ENCODE assay signal across 8 mouse cellular contexts in the genomic region with DNA sequence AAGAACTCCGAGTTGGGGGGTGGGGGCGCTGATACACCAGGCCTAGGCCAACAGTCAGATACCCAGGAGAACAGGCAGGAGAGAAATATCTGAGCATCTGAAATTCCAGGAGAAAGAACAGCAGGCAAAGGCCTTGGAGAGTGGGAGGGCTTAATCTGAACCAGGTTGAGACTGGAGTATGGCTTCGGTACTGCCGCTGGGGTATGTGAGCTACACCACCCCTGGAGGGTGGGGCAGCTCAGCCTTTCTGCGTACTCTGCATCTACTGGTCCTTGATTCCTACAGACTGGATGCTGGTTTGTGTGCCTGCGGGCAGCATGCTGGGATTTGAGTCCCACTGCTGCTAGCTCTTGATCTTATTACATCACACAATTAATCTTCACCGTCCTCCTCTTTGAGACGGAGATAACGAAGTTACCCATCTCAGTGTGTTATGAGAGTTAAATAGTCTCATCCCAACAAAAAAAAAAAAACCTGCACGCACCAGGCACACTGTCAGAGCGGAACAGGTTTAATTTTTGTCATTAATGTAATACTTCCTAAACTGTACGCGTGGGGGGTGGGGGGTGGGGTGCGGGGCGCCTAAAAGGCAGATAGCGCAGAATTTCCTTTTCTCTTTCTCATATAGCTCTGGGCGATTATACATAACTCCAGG. TPM values are rescaled to one million over a fixed set of nuclear protein-coding genes. Genes with fewer than 3 reads are reported as not detected.
DNase-seq lines count a peak whose midpoint lies in the region; ATAC-seq lines count a peak whose summit lies in the region.

No protein-coding gene starts in this region.

- H3K4me2 ChIP-seq in kidney, embryonic 15.5 days = peak overlapping the region; percentile 73
- peak overlapping the region; percentile 59 for H3K4me2 ChIP-seq in intestine, embryonic 14.5 days (ENCODE audit: low read length)
- peak overlapping the region; percentile 61 for H3K4me2 ChIP-seq in neural tube, embryonic 12.5 days (replicated peaks)

- no peak for DNase-seq in kidney, adult 11 months
- DNase-seq in embryo, embryonic 10.5 days (ENCODE audit: low spot score) = peak; percentile 51
- no peak for DNase-seq in intestine, embryonic 14.5 days (ENCODE audit: low spot score)
- no peak for DNase-seq in gastrocnemius, postnatal 14 days
- DNase-seq in left cerebral cortex, postnatal 10 days (ENCODE audit: extremely low spot score in 1 of 2, low spot score in 2 of 2) = no peak
- no peak for DNase-seq in left cerebral cortex, postnatal 25 days (ENCODE audit: low spot score in 2 of 2)

- peak overlapping the region; percentile 26; the same call in 1 of the 2 replicates for H3K9ac ChIP-seq in kidney, embryonic 15.5 days
- no peak overlapping the region; the same call in 1 of the 2 replicates for H3K9ac ChIP-seq in intestine, embryonic 14.5 days (ENCODE audit: low read length)
- H3K9ac ChIP-seq in neural tube, embryonic 12.5 days = no peak overlapping the region

- H3K4me3 ChIP-seq in kidney, embryonic 15.5 days (replicated peaks) = peak overlapping the region; percentile 41
- peak overlapping the region; percentile 29 for H3K4me3 ChIP-seq in intestine, embryonic 14.5 days (ENCODE audit: low read depth, low read length)
- H3K4me3 ChIP-seq in neural tube, embryonic 12.5 days = peak overlapping the region; percentile 19

- no peaks in the 10 kb centered on the region for H3K9me3 ChIP-seq in kidney, embryonic 15.5 days (replicated peaks)
- H3K9me3 ChIP-seq in intestine, embryonic 14.5 days (ENCODE audit: control insufficient read depth, low read length) = no peaks in the 10 kb centered on the region
- H3K9me3 ChIP-seq in neural tube, embryonic 12.5 days = no peaks in the 10 kb centered on the region

- WGBS in kidney, embryonic 15.5 days = 27% methylated on average over 17 of the region's 17 CpGs
- 21% methylated on average over 17 of the region's 17 CpGs for WGBS in intestine, embryonic 14.5 days
- 29% methylated on average over 17 of the region's 17 CpGs for WGBS in neural tube, embryonic 12.5 days

- peaks cover 47% of the 10 kb centered on the region for H3K4me1 ChIP-seq in kidney, embryonic 15.5 days
- H3K4me1 ChIP-seq in intestine, embryonic 14.5 days (replicated peaks; ENCODE audit: control insufficient read depth, insufficient read depth, low read length) = peaks cover 24% of the 10 kb centered on the region
- H3K4me1 ChIP-seq in neural tube, embryonic 12.5 days = peaks cover 17% of the 10 kb centered on the region

- no peaks in the 10 kb centered on the region for H3K27me3 ChIP-seq in kidney, embryonic 15.5 days
- no peaks in the 10 kb centered on the region for H3K27me3 ChIP-seq in intestine, embryonic 14.5 days (replicated peaks; ENCODE audit: control insufficient read depth, insufficient read depth, low read length)
- H3K27me3 ChIP-seq in neural tube, embryonic 12.5 days (replicated peaks) = no peaks in the 10 kb centered on the region

- ATAC-seq in kidney, embryonic 15.5 days (replicated peaks; ENCODE audit: low FRiP score) = no peak
- peak; percentile 11; the same call in 1 of the 2 replicates for ATAC-seq in intestine, embryonic 14.5 days (replicated peaks; ENCODE audit: low FRiP score, low TSS enrichment, low read depth)
- ATAC-seq in neural tube, embryonic 12.5 days (ENCODE audit: low FRiP score, low read depth) = peak; percentile 45; the same call in 1 of the 2 replicates

- H3K27ac ChIP-seq in kidney, embryonic 15.5 days = no peak overlapping the region
- peak overlapping the region; percentile 80; the same call in 1 of the 2 replicates for H3K27ac ChIP-seq in intestine, embryonic 14.5 days (ENCODE audit: low read depth)
- H3K27ac ChIP-seq in neural tube, embryonic 12.5 days = no peak overlapping the region

- H3K36me3 ChIP-seq in kidney, embryonic 15.5 days = no peaks in the 10 kb centered on the region
- H3K36me3 ChIP-seq in intestine, embryonic 14.5 days (ENCODE audit: control insufficient read depth, insufficient read depth, low read length) = no peaks in the 10 kb centered on the region
- H3K36me3 ChIP-seq in neural tube, embryonic 12.5 days = no peaks in the 10 kb centered on the region

- intact Hi-C loops in gastrocnemius, postnatal 14 days (cut with DNase I; ENCODE audit: low total_unique reads) = no loop called here
- intact Hi-C loops in left cerebral cortex, postnatal 10 days (cut with DNase I) = no loop called here
- intact Hi-C loops in left cerebral cortex, postnatal 25 days (cut with DNase I) = no loop called here

RNA-seq across cellular contexts. Expression of a gene that starts 52.5 kb away (rescaled TPM):
- polyA plus RNA-seq in kidney, embryonic 15.5 days (2015; fragmentation: Nextera tagmentation; extraction: Ambion mirVana) = 0.28 TPM in 1 of 2 replicates, not detected in the other
- 0.23 and 0.70 TPM in 2 replicates for polyA plus RNA-seq in intestine, embryonic 14.5 days (2014; fragmentation: Nextera tagmentation; extraction: Ambion mirVana)
- 0.34 TPM in 1 of 2 replicates, not detected in the other for polyA plus RNA-seq in neural tube, embryonic 12.5 days (2016; fragmentation: Nextera tagmentation; extraction: Ambion mirVana)
- total RNA-seq in gastrocnemius, postnatal 14 days (2021) = not detected
- not detected for total RNA-seq in left cerebral cortex, postnatal 10 days (2021)
- total RNA-seq in left cerebral cortex, postnatal 25 days (2021) = not detected

RNA-seq across cellular contexts. Expression of a gene that starts 57.9 kb away (rescaled TPM):
- polyA plus RNA-seq in kidney, embryonic 15.5 days (2015; fragmentation: Nextera tagmentation; extraction: Ambion mirVana) = 14.7 and 15.4 TPM in 2 replicates
- 21.2 and 21.3 TPM in 2 replicates for polyA plus RNA-seq in intestine, embryonic 14.5 days (2014; fragmentation: Nextera tagmentation; extraction: Ambion mirVana)
- 6.2 and 8.4 TPM in 2 replicates for polyA plus RNA-seq in neural tube, embryonic 12.5 days (2016; fragmentation: Nextera tagmentation; extraction: Ambion mirVana)
- total RNA-seq in gastrocnemius, postnatal 14 days (2021) = 1 to 10 TPM in 1 of 2 experiments, under 1 TPM in 1; 0.89 to 2.5 TPM
- 1 to 10 TPM; 2.0 to 4.0 TPM for total RNA-seq in left cerebral cortex, postnatal 10 days (2021)
- total RNA-seq in left cerebral cortex, postnatal 25 days (2021) = 1 to 10 TPM; 4.6 to 6.8 TPM
